Mouse (Mus musculus) hindbrain, postnatal 0 days (tissue): ENCODE measurements around the gene Ralb. TPM values are rescaled to one million over a fixed set of nuclear protein-coding genes. Genes with fewer than 3 reads are reported as not detected.

Source experiments
- ATAC-seq: fragments of 200-750 bp; cut with Nextera tagmentation; 2 replicates; pipeline ENCODE4 v1.8.0; 2017; ENCODE audit warnings: mild to moderate bottlenecking, moderate TSS enrichment, moderate library complexity
- DNase-seq: peaks from one replicate; pipeline ENCODE4 v3.0.0-alpha.2; 2015; ENCODE audit warnings: low spot score
- H3K27ac ChIP-seq: fragments of 300-500 bp; sonication (generic); 2 replicates; pipeline ENCODE4 v1.5.1; 2014; ENCODE audit warnings: mild to moderate bottlenecking
- H3K27me3 ChIP-seq: fragments of 300-500 bp; sonication (generic); 2 replicates; pipeline ENCODE4 v1.6.1; 2014; ENCODE audit warnings: low read length, mixed read lengths; ENCODE audit not compliant: insufficient read depth
- H3K36me3 ChIP-seq: fragments of 300-500 bp; sonication (generic); 2 replicates; pipeline ENCODE4 v1.6.1; 2014; ENCODE audit warnings: low read length, mixed read lengths; ENCODE audit not compliant: insufficient read depth
- H3K4me1 ChIP-seq: fragments of 300-500 bp; sonication (generic); 2 replicates; pipeline ENCODE4 v1.6.1; 2014; ENCODE audit warnings: antibody characterized with exemption, low read length, mixed read lengths; ENCODE audit not compliant: insufficient read depth
- H3K4me2 ChIP-seq: fragments of 300-500 bp; sonication (generic); 2 replicates; pipeline ENCODE4 v1.6.1; 2014; ENCODE audit warnings: low read depth, mild to moderate bottlenecking, low read length, moderate library complexity, mixed read lengths
- H3K4me3 ChIP-seq: fragments of 300-500 bp; sonication (generic); 2 replicates; pipeline ENCODE4 v1.5.1; 2014; ENCODE audit warnings: low read length
- H3K9ac ChIP-seq: fragments of 300-500 bp; sonication (generic); replicated peaks from 2 replicates; pipeline ENCODE4 v1.6.1; 2014; ENCODE audit warnings: mild to moderate bottlenecking, low read length, moderate library complexity, mixed read lengths
- H3K9me3 ChIP-seq: fragments of 300-500 bp; sonication (generic); 2 replicates; pipeline ENCODE4 v1.6.1; 2016; ENCODE audit warnings: low read length, mixed read lengths
- CTCF ChIP-seq: IDR thresholded peaks from 2 replicates; pipeline ENCODE4 v1.5.1; 2016; ENCODE audit warnings: antibody characterized with exemption, control low read depth, low read depth
- WGBS: fragments of 180-500 bp; shearing (Covaris S2); extraction: QIAGEN DNeasy Blood & Tissue Kit; methylation state at CpG from one replicate; pipeline ENCODE4 v1.1.7; 2014; 5-methylcytosine and 5-hydroxymethylcytosine counted together
- polyA plus RNA-seq: library from polyadenylated mRNA; unstranded; fragments of >200 nt; fragmentation: Nextera tagmentation; extraction: Ambion mirVana; gene quantifications from 2 replicates; pipeline ENCODE4 v1.2.1, GENCODE M21; 2015
- total RNA-seq: library from RNA; depleted of rRNA; stranded (reverse); fragments of >200 nt; gene quantifications from 2 replicates; pipeline ENCODE4 v1.2.3, GENCODE M21; 2014; rRNA removed

The Ralb gene
- total and polyA plus RNA-seq, 2 experiments from 2014 or later, result 43.5 to 62.1 TPM

- H3K27ac ChIP-seq, result no peak overlapping the region
- no peak overlapping the region for H3K4me3 ChIP-seq
- DNase-seq (no peak), ATAC-seq (no peak)
- 36% methylated on average over 6 of the region's 6 CpGs for WGBS
- no peak overlapping the region for H3K9ac ChIP-seq
- TF ChIP-seq CTCF, result no peak
- no peaks in the 10 kb centered on the region for H3K4me1 ChIP-seq
- no peaks in the 10 kb centered on the region for H3K27me3 ChIP-seq
- H3K4me2 ChIP-seq, result no peak overlapping the region
- no peaks in the 10 kb centered on the region for H3K36me3 ChIP-seq
- H3K9me3 ChIP-seq, result no peaks in the 10 kb centered on the region
Measured at GRCm38 (mm10) chr1:119437401-119437800, 67.2 kb downstream of the Ralb start.

GRCm38 (mm10) chr1:119424141-119424860 lies 80.3 kb downstream of the Ralb start:
- Histone ChIP-seq H3K9ac (no peak overlapping the region), H3K4me3 (no peak overlapping the region), H3K36me3 (no peaks in the 10 kb centered on the region), H3K9me3 (no peaks in the 10 kb centered on the region), H3K4me1 (peaks cover 7% of the 10 kb centered on the region), H3K27ac (no peak overlapping the region), H3K4me2 (no peak overlapping the region), H3K27me3 (0 out of 2 replicates have a peak, but pooled peaks cover 22% of the 10 kb centered on the region)
- no peak for TF ChIP-seq CTCF
- 29% methylated on average over 6 of the region's 6 CpGs for WGBS
- DNase-seq (no peak), ATAC-seq (no peak)

- WGBS, result 4% methylated on average over 13 of the region's 14 CpGs
- H3K27me3 ChIP-seq, result 0 out of 2 replicates have a peak, but pooled peaks cover 22% of the 10 kb centered on the region
- peak; percentile 79 for TF ChIP-seq CTCF
- H3K9me3 ChIP-seq, result no peaks in the 10 kb centered on the region
- peaks cover 7% of the 10 kb centered on the region for H3K4me1 ChIP-seq
- H3K4me2 ChIP-seq, result no peak overlapping the region
- no peak overlapping the region for H3K27ac ChIP-seq
- H3K36me3 ChIP-seq, result no peaks in the 10 kb centered on the region
- H3K4me3 ChIP-seq, result no peak overlapping the region
- H3K9ac ChIP-seq, result no peak overlapping the region
- peak; percentile 81 for DNase-seq
- ATAC-seq, result peak; percentile 40
Measured at GRCm38 (mm10) chr1:119423510-119423909, 81.1 kb downstream of the Ralb start.

DNA sequence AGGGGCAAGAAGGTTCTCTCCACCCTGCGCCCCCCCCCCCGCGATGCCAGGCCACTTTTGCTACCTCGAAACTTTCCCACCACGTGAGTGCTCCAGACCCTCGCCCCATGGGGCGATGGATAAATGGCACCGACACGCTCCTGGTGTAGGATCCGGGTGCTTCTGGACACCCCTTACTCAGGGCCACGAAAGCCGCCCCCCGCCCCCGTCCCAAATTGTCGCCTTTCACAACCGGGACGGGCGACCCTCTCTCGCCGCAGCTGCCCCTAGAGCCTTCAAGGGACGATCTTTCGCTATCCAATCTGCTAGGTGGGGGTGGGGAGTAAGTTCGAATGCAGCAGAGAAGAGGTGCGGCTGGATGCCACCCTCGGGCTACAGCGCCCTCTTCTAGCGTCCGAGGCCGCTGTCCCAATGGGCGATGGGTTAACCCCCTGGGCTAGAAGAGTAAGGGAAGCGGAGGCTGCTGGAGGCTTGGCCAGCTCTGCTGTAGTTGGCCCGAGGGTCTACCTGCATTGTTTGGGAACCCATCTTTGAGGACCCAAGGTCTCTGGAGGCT lies 82.1 kb downstream of the Ralb start:
- Histone ChIP-seq H3K4me1 (peaks cover 9% of the 10 kb centered on the region), H3K36me3 (no peaks in the 10 kb centered on the region), H3K27me3 (peaks cover 25% of the 10 kb centered on the region; the same call in 1 of the 2 replicates), H3K27ac (no peak overlapping the region), H3K9ac (peak overlapping the region; percentile 65; the same call in 1 of the 2 replicates), H3K9me3 (no peaks in the 10 kb centered on the region), H3K4me3 (peak overlapping the region; percentile 65), H3K4me2 (peak overlapping the region; percentile 96)
- WGBS, result 2% methylated on average over 31 of the region's 32 CpGs
- peak; percentile 44 for DNase-seq
- peak; percentile 44 for TF ChIP-seq CTCF
- no peak for ATAC-seq

DNA sequence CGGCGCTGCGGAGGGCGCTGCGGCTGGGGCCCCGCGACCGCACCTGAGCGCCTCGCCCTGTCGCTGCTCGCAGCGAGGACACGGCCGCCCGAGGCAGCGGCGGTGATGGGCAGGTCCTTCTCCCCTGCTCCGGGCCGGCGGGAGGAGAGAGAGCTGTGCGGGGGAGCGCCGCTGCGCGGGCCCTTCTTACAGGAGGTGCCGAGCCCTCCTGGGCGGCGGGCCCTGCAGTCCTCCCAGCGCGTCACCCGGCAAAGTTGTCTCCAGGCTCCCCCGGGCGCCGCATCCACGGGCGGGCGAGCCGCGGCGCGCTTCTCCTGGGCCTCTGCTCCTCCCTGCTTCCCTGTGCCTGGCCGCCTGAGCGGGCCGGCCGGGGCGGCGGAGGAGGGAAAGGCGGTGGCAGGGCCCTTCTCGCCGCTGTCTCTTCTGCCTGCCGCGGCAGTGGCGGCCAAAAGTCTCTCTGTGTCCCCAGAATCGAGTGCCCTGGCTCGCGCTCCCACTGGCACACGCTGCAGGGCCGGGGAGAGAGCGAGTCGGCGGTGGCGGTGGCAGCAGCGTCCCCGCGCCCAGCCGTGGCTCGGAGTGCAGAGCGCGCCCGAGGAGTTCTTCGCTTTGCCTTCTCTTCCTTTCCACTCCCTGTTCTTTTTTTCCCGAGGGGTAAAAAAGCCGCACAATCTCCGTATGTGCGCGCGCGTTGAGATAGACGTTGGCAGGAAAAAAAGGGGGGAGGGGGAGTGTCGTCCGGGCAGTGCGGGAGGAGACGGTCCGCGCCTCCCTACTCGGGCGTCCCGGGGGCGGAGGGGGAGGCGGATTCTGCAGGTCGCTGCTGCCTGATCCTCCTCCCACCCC lies 82.8 kb downstream of the Ralb start, which contains the start of gene Inhbb:
TSS of gene Inhbb (minus strand) at position 673 of the 846 bp plus-strand sequence.
- peak within 1 kb of the TSS; percentile 65 for H3K9ac ChIP-seq
- H3K4me3 ChIP-seq, result peak within 1 kb of the TSS; percentile 65
- peaks cover 15% of the 10 kb centered on the region for H3K4me1 ChIP-seq
- peak within 1 kb of the TSS; percentile 96 for H3K4me2 ChIP-seq
- 2% methylated on average over 64 of the region's 92 CpGs for WGBS
- no peaks in the 10 kb centered on the region for H3K9me3 ChIP-seq
- peak within 1 kb of the TSS; percentile 73 for H3K27ac ChIP-seq
- ATAC-seq, result peak; percentile 24
- no peaks in the 10 kb centered on the region for H3K36me3 ChIP-seq
- TF ChIP-seq CTCF, result no peak
- peak; percentile 67 for DNase-seq
- peaks cover 26% of the 10 kb centered on the region; the same call in 1 of the 2 replicates for H3K27me3 ChIP-seq

- WGBS, result 0% methylated on average over 37 of the region's 78 CpGs
- TF ChIP-seq CTCF, result no peak
- no peaks in the 10 kb centered on the region for H3K36me3 ChIP-seq
- peak; percentile 53 for DNase-seq
- no peaks in the 10 kb centered on the region for H3K9me3 ChIP-seq
- peak overlapping the region; percentile 65 for H3K9ac ChIP-seq
- H3K4me3 ChIP-seq, result peak overlapping the region; percentile 65
- ATAC-seq, result peak; percentile 33; the same call in 1 of the 2 replicates
- peak overlapping the region; percentile 73 for H3K27ac ChIP-seq
- peak overlapping the region; percentile 96 for H3K4me2 ChIP-seq
- H3K27me3 ChIP-seq, result peaks cover 26% of the 10 kb centered on the region; the same call in 1 of the 2 replicates
- H3K4me1 ChIP-seq, result peaks cover 19% of the 10 kb centered on the region
Measured at GRCm38 (mm10) chr1:119420984-119421575, 83.5 kb downstream of the Ralb start.

Other genes with a start within 250 kb of the Ralb start
- gene Inhbb, start 82.5 kb downstream of the Ralb start, total RNA-seq, result 7.1 and 9.9 TPM in 2 replicates
- gene Inhbb, start 82.5 kb downstream of the Ralb start, polyA plus RNA-seq, result 3.3 and 3.4 TPM in 2 replicates
- 23.0 and 24.2 TPM in 2 replicates for gene Tmem185b, start 21.4 kb upstream of the Ralb start, total RNA-seq
- 10.3 and 12.9 TPM in 2 replicates for gene Tmem185b, start 21.4 kb upstream of the Ralb start, polyA plus RNA-seq
- gene Epb41l5, start 144.2 kb upstream of the Ralb start, total RNA-seq, result 10.9 and 13.0 TPM in 2 replicates
- 11.5 and 11.6 TPM in 2 replicates for gene Epb41l5, start 144.2 kb upstream of the Ralb start, polyA plus RNA-seq